Mouse (Mus musculus) neural tube, embryonic 13.5 days (tissue): ENCODE results near the gene Csn3. TPM values are rescaled to one million over a fixed set of nuclear protein-coding genes. Genes with fewer than 3 reads are reported as not detected.

Experiments
- ATAC-seq: fragments of 200-750 bp; cut with Nextera tagmentation; 2 replicates; pipeline ENCODE4 v1.8.0; 2017; ENCODE audit warnings: low read depth, mild to moderate bottlenecking, moderate TSS enrichment, moderate library complexity
- H3K27ac ChIP-seq: fragments of 300-500 bp; sonication (generic); replicated peaks from 2 replicates; pipeline ENCODE4 v1.5.1; 2015; ENCODE audit warnings: moderate library complexity, mild to moderate bottlenecking, inconsistent platforms
- H3K27me3 ChIP-seq: fragments of 300-500 bp; sonication (generic); 2 replicates; pipeline ENCODE4 v1.6.1; 2015; ENCODE audit warnings: mild to moderate bottlenecking, inconsistent platforms
- H3K36me3 ChIP-seq: fragments of 300-500 bp; sonication (generic); 2 replicates; pipeline ENCODE4 v1.6.1; 2015; ENCODE audit warnings: mild to moderate bottlenecking, inconsistent platforms
- H3K4me1 ChIP-seq: fragments of 300-500 bp; sonication (generic); replicated peaks from 2 replicates; pipeline ENCODE4 v1.6.1; 2015; ENCODE audit warnings: inconsistent platforms
- H3K4me2 ChIP-seq: fragments of 300-500 bp; sonication (generic); 2 replicates; pipeline ENCODE4 v1.6.1; 2015; ENCODE audit warnings: inconsistent platforms, mild to moderate bottlenecking, moderate library complexity
- H3K4me3 ChIP-seq: fragments of 300-500 bp; sonication (generic); 2 replicates; pipeline ENCODE4 v1.5.1; 2015; ENCODE audit warnings: mild to moderate bottlenecking, inconsistent platforms
- H3K9ac ChIP-seq: fragments of 300-500 bp; sonication (generic); 2 replicates; pipeline ENCODE4 v1.6.1; 2015; ENCODE audit warnings: moderate library complexity, mild to moderate bottlenecking, inconsistent platforms
- H3K9me3 ChIP-seq: fragments of 300-500 bp; sonication (generic); 2 replicates; pipeline ENCODE4 v1.6.1; 2016; ENCODE audit warnings: inconsistent platforms
- WGBS: fragments of 180-500 bp; shearing (Covaris S2); methylation state at CpG from one replicate; pipeline ENCODE4 v1.1.7; 2015; 5-methylcytosine and 5-hydroxymethylcytosine counted together
- polyA plus RNA-seq: library from polyadenylated mRNA; unstranded; fragments of >200 nt; fragmentation: Nextera tagmentation; extraction: Ambion mirVana; gene quantifications from 2 replicates; pipeline ENCODE4 v1.2.1, GENCODE M21; 2015

Csn3 gene
- 0.41 TPM in 1 of 2 replicates, not detected in the other for polyA plus RNA-seq

DNA sequence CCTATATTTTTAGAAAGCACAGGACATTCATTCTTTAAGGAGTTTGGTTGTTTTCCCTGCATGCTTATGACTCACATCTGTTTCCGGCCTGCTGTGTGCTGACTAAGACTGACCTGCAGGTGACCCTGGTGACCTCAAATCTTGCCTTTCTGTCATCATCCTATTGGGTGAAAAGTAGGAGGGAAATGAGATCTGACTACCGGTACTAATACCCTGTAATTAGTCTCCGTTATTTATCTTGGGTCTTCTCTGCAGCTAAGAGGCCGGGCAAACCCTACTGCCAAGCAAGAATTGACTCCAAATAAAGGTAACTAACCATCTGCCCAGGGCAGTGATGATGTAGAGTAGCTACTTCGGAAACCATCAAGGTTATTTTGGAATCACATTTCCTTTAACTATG lies at the start of gene Csn3:
Csn3 (plus strand) TSS at position 208 of the 400 bp plus-strand sequence.
- Histone ChIP-seq H3K9me3 (no peaks in the 10 kb centered on the region), H3K4me2 (no peak within 1 kb of the TSS), H3K9ac (no peak within 1 kb of the TSS), H3K4me3 (no peak within 1 kb of the TSS), H3K4me1 (no peaks in the 10 kb centered on the region), H3K36me3 (no peaks in the 10 kb centered on the region), H3K27me3 (no peaks in the 10 kb centered on the region), H3K27ac (no peak within 1 kb of the TSS)
- 25% methylated on average over 5 of the region's 5 CpGs for WGBS
- ATAC-seq: no peak

DNA sequence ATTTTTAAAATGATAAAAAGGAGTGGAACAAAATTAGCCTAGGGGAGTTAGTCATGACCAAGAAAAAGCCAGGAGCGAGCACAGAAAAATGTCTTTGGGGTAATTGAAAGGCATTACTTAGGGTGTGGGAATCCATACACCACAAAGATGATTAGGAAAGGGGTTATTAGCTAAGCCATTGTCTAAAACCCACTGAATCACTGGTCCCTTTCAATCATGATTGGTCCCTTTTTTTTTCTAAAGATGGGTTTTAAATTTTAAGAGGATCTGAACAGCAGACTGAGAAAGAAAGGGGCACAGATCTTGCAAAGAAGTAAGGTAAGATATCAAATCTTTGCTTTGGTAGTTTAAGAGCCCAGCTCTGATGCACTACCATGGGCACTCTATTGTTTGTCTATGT lies 40.6 kb upstream of the Csn3 start, which contains the start of gene Odam:
Odam (plus strand) TSS at position 301 of the 400 bp plus-strand sequence.
- 88% methylated on average over 1 of the region's 1 CpGs for WGBS
- Histone ChIP-seq H3K4me2 (no peak within 1 kb of the TSS), H3K9ac (no peak within 1 kb of the TSS), H3K27ac (no peak within 1 kb of the TSS), H3K9me3 (no peaks in the 10 kb centered on the region), H3K4me1 (no peaks in the 10 kb centered on the region), H3K36me3 (no peaks in the 10 kb centered on the region), H3K4me3 (no peak within 1 kb of the TSS), H3K27me3 (no peaks in the 10 kb centered on the region)
- no peak for ATAC-seq

DNA sequence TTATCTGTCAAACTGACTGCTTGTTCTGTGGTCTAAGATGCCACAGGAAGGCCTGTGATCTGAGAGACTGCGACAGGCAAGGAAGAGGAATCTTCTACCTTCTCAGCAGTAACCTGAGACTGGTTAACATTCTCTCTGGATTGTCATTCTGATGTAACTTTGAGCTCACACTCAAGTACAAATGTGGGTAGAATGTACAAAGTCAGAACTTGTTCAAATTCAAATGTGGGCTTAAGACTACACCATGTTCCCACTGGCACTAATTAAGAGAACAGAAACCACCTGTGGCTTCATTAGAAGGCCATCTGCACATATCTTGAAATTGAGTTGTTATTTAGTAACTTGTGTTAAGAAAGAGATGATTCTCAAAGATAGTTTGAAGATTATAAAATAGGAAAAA lies 6.2 kb downstream of the Csn3 start:
- H3K4me3 ChIP-seq: no peak overlapping the region
- WGBS: 53% methylated on average over 1 of the region's 1 CpGs
- H3K4me1 ChIP-seq: no peaks in the 10 kb centered on the region
- no peaks in the 10 kb centered on the region for H3K27me3 ChIP-seq
- H3K36me3 ChIP-seq: no peaks in the 10 kb centered on the region
- no peak for ATAC-seq
- no peak overlapping the region for H3K27ac ChIP-seq
- no peak overlapping the region for H3K9ac ChIP-seq
- no peaks in the 10 kb centered on the region for H3K9me3 ChIP-seq
- H3K4me2 ChIP-seq: no peak overlapping the region

DNA sequence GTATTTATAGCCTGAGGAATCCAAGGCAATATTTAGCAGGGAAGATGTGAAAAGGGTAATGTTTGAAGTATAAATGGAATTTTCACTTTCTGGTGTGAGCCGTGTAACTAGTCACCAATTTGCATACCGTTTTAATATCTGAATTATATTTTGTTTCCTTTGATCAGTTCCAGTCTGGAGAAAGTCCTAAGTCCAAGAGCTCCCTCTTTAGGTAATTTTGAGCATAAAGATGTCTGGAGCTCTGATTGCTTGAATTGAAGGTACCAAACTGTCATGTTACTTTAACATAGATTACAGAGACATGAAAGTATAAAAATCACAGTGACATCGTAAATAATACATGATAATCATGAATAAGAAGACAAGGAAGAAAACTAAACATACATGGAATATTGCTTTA lies 15.4 kb downstream of the Csn3 start:
- no peak for ATAC-seq
- no peak overlapping the region for H3K4me3 ChIP-seq
- H3K9me3 ChIP-seq: no peaks in the 10 kb centered on the region
- no peaks in the 10 kb centered on the region for H3K36me3 ChIP-seq
- WGBS: 54% methylated on average over 3 of the region's 3 CpGs
- no peaks in the 10 kb centered on the region for H3K27me3 ChIP-seq
- no peak overlapping the region for H3K4me2 ChIP-seq
- no peak overlapping the region for H3K9ac ChIP-seq
- H3K27ac ChIP-seq: no peak overlapping the region
- no peaks in the 10 kb centered on the region for H3K4me1 ChIP-seq

DNA sequence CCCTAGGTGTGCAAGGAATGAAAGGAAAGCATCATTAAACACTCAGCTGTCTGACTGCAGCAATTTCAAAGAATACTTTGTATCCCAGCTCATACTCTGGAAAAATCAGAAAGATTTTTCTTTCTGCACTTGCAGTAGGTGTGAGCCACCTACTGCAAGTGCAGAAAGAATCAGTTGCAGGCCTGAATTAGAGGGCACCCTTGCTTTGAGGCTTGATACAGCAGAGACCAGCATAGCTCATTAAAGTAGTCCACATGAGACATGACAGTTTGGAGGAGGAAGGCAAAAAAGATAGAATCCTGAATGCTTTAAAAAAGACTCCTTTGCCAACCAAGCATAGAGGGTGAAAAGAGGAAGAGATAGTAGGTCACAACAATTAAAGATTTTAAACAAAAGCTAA lies 17.1 kb downstream of the Csn3 start:
- Histone ChIP-seq H3K9me3 (no peaks in the 10 kb centered on the region), H3K4me1 (no peaks in the 10 kb centered on the region), H3K27ac (no peak overlapping the region), H3K4me2 (no peak overlapping the region), H3K36me3 (no peaks in the 10 kb centered on the region), H3K27me3 (no peaks in the 10 kb centered on the region), H3K9ac (no peak overlapping the region), H3K4me3 (no peak overlapping the region)
- no peak for ATAC-seq

DNA sequence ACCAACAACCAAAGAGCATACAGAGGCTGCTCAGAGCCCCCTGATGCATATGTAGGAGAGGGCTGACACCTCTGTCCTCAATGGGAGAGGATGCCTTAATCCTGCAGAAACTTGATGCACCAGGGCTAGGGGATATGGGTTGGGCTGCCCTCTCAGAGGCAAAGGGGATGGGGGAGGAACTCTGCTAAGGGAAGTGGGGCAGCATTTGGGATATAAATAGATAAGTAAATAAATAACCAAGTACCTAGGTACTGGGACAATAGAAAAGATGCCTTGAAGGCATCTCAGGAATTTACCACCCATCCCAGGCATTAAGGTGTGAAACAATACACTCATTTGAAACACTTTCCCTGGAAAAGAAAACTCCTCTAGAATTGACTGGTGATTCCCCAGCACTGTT lies 26.5 kb downstream of the Csn3 start:
- ATAC-seq: no peak
- no peaks in the 10 kb centered on the region for H3K4me1 ChIP-seq
- no peaks in the 10 kb centered on the region for H3K27me3 ChIP-seq

DNA sequence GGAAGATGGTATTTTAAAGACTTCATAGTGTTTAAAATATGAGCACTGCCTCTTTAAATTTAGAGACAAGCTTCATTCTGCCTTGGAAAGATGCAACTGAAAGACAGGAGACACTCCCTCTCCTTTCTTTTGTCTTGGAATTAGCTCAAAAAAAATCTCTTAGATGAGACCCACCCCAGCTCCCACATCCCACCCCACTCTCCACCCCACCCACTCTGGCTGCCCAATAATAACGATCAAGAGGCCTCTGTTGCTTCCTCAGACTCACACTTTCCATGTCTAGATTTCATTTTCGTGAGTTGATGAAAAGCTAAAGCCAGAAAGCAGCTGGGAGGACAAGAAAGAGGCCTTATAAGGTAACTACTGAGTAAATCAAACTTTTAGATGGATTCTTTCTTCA lies 43.8 kb downstream of the Csn3 start, which contains the start of the genes 2310003L06Rik and Gm28434:
2310003L06Rik (plus strand) TSS at position 259 of the 400 bp plus-strand sequence.
Gm28434 (plus strand) TSS at position 317 of the 400 bp plus-strand sequence.
- H3K9ac ChIP-seq: no peak within 1 kb of the TSS
- no peaks in the 10 kb centered on the region for H3K4me1 ChIP-seq
- 64% methylated on average over 2 of the region's 2 CpGs for WGBS
- no peaks in the 10 kb centered on the region for H3K9me3 ChIP-seq
- H3K36me3 ChIP-seq: no peaks in the 10 kb centered on the region
- H3K27me3 ChIP-seq: no peaks in the 10 kb centered on the region
- no peak within 1 kb of the TSS for H3K4me3 ChIP-seq
- no peak within 1 kb of the TSS for H3K4me2 ChIP-seq
- ATAC-seq: no peak
- no peak within 1 kb of the TSS for H3K27ac ChIP-seq

More for the DNA sequence above, 26.5 kb downstream of the Csn3 start:
- Histone ChIP-seq H3K36me3 (no peaks in the 10 kb centered on the region), H3K4me2 (no peak overlapping the region), H3K4me3 (no peak overlapping the region), H3K9me3 (no peaks in the 10 kb centered on the region), H3K9ac (no peak overlapping the region), H3K27ac (no peak overlapping the region)

DNA sequence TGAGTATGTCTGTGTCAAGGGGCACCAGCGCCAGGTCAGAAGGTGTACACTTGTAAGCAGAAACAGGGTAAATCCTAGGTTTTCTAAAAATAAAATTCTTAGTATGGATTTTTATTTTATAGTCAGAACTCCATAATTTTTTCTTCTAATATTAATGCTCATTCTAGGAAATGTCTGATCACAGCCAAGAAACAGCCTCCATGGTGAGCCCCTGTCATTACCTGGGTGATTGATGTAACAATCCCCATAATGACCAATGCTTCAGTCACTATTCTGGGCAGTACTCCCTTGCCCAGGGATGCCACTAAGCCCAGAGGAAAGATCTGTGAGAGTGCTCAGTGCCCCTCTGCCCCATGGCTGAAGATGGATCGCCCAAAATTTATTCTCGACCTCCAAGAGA lies 53.8 kb downstream of the Csn3 start, which contains the start of gene Cabs1:
Cabs1 (plus strand) TSS at position 301 of the 400 bp plus-strand sequence.
- 83% methylated on average over 3 of the region's 3 CpGs for WGBS
- no peaks in the 10 kb centered on the region for H3K4me1 ChIP-seq
- ATAC-seq: no peak

More for the DNA sequence above, 53.8 kb downstream of the Csn3 start, which contains the start of gene Cabs1:
- no peaks in the 10 kb centered on the region for H3K27me3 ChIP-seq
- no peak within 1 kb of the TSS for H3K9ac ChIP-seq
- no peak within 1 kb of the TSS for H3K27ac ChIP-seq
- no peak within 1 kb of the TSS for H3K4me2 ChIP-seq
- no peak within 1 kb of the TSS for H3K4me3 ChIP-seq
- no peaks in the 10 kb centered on the region for H3K36me3 ChIP-seq
- no peaks in the 10 kb centered on the region for H3K9me3 ChIP-seq

Other genes with a start within 250 kb of the Csn3 start
- not detected in 2 replicates for gene Csn2, start 225.9 kb upstream of the Csn3 start, polyA plus RNA-seq
- gene Csn1s2a, start 151.0 kb upstream of the Csn3 start, polyA plus RNA-seq: not detected in 2 replicates
- gene Csn1s2b, start 117.5 kb upstream of the Csn3 start, polyA plus RNA-seq: not detected in 2 replicates
- not detected in 2 replicates for gene Prr27, start 99.9 kb upstream of the Csn3 start, polyA plus RNA-seq
- not detected in 2 replicates for gene Odam, start 40.5 kb upstream of the Csn3 start, polyA plus RNA-seq
- not detected in 2 replicates for gene 2310003L06Rik, start 43.9 kb downstream of the Csn3 start, polyA plus RNA-seq
- gene Gm28434, start 43.9 kb downstream of the Csn3 start, polyA plus RNA-seq: not detected in 2 replicates
- gene Cabs1, start 53.9 kb downstream of the Csn3 start, polyA plus RNA-seq: not detected in 2 replicates
- gene Smr3a, start 77.0 kb downstream of the Csn3 start, polyA plus RNA-seq: not detected in 2 replicates
- not detected in 2 replicates for gene Smr2, start 161.0 kb downstream of the Csn3 start, polyA plus RNA-seq
- gene Gm11116, start 186.0 kb downstream of the Csn3 start, polyA plus RNA-seq: not detected in 2 replicates
- not detected in 2 replicates for gene Gm11115, start 228.5 kb downstream of the Csn3 start, polyA plus RNA-seq